Mouse (Mus musculus): ENCODE results near the gene Col25a1. TPM values are rescaled to one million over a fixed set of nuclear protein-coding genes. Genes with fewer than 3 reads are reported as not detected.

Col25a1 gene
- total and polyA plus RNA-seq, 2 experiments from 2014 or later = 4.2 to 15.7 TPM

- ATAC-seq = no peak
These were observed 169.2 kb downstream of the Col25a1 start for GRCm38 (mm10) chr3:130300530-130300929.

GRCm38 (mm10) chr3:130303597-130303996 is 172.3 kb downstream of the Col25a1 start:
- no peak overlapping the region for H3K4me2 ChIP-seq (ENCODE audit: low read depth, low read length)
- no peak for DNase-seq (ENCODE audit: low spot score)
- no peaks in the 10 kb centered on the region for H3K4me1 ChIP-seq (ENCODE audit: insufficient read depth, low read length)
- H3K27me3 ChIP-seq (ENCODE audit: insufficient read depth, low read length) = no peaks in the 10 kb centered on the region
- ATAC-seq = no peak
- WGBS = 72% methylated on average over 12 of the region's 12 CpGs
- no peaks in the 10 kb centered on the region for H3K9me3 ChIP-seq (ENCODE audit: low read length)
- no peak for TF ChIP-seq CTCF (IDR thresholded peaks at IDR 0.05; ENCODE audit: low read depth)
- no peak overlapping the region for H3K9ac ChIP-seq (replicated peaks; ENCODE audit: low read length)
- no peak overlapping the region for H3K4me3 ChIP-seq (ENCODE audit: low read length)
- H3K27ac ChIP-seq = no peak overlapping the region
- H3K36me3 ChIP-seq (ENCODE audit: insufficient read depth, low read length) = no peaks in the 10 kb centered on the region

More at GRCm38 (mm10) chr3:130300530-130300929, 169.2 kb downstream of the Col25a1 start:
- H3K36me3 ChIP-seq (ENCODE audit: insufficient read depth, low read length) = no peaks in the 10 kb centered on the region
- no peak for TF ChIP-seq CTCF (IDR thresholded peaks at IDR 0.05; ENCODE audit: low read depth)
- no peak overlapping the region for H3K4me2 ChIP-seq (ENCODE audit: low read depth, low read length)
- no peaks in the 10 kb centered on the region for H3K4me1 ChIP-seq (ENCODE audit: insufficient read depth, low read length)
- H3K9me3 ChIP-seq (ENCODE audit: low read length) = no peaks in the 10 kb centered on the region
- no peak overlapping the region for H3K9ac ChIP-seq (replicated peaks; ENCODE audit: low read length)
- no peaks in the 10 kb centered on the region for H3K27me3 ChIP-seq (ENCODE audit: insufficient read depth, low read length)
- no peak overlapping the region for H3K27ac ChIP-seq
- no peak overlapping the region for H3K4me3 ChIP-seq (ENCODE audit: low read length)
- 92% methylated on average over 3 of the region's 3 CpGs for whole genome bisulfite sequencing
- DNase-seq (ENCODE audit: low spot score) = no peak

DNA sequence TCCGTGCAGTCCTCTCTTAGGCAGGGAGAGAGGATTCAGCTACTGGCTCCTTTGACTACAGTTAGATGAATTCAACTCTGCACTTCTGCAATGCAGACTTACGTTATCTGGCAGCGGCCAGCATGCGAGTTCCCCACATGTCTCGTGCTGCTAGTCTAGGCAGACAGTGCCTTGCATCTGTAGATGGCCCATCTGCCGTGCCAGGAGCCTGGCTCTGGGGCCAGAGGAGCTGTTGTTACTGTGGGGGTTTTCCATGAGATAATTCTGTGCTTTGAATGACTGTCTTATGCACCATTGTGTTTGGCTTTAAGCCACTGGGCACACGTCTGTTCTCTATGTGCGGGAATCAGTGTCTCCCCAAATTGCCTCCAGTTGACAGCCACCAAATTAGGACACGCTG is 173.5 kb downstream of the Col25a1 start:
- 47% methylated on average over 9 of the region's 9 CpGs for WGBS
- H3K4me3 ChIP-seq (ENCODE audit: low read length) = no peak overlapping the region

DNA sequence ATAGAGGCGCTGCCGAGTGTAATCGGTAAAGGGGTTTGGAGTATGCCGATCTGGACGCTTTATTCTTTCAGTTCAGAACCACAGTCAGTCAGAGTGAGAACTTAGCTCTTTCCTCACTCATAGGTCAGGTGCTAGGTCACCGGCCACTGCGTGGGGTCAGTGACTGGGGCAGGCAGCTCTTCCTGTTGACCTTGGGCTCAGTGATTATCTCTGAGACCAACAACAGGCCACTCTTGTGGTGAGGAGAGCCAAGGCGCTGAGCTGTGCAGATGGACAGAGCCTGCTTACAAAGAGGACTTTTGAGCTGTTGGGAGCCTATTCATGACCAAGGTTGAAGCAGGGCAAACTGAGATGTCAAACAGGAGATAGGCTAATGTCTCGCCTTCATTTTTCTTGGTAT is 174.4 kb downstream of the Col25a1 start:
- no peak for TF ChIP-seq CTCF (IDR thresholded peaks at IDR 0.05; ENCODE audit: low read depth)
- H3K4me3 ChIP-seq (ENCODE audit: low read length) = no peak overlapping the region
- no peaks in the 10 kb centered on the region for H3K36me3 ChIP-seq (ENCODE audit: insufficient read depth, low read length)
- no peak overlapping the region for H3K4me2 ChIP-seq (ENCODE audit: low read depth, low read length)
- H3K9me3 ChIP-seq (ENCODE audit: low read length) = no peaks in the 10 kb centered on the region
- ATAC-seq = no peak
- no peaks in the 10 kb centered on the region for H3K27me3 ChIP-seq (ENCODE audit: insufficient read depth, low read length)
- H3K9ac ChIP-seq (replicated peaks; ENCODE audit: low read length) = no peak overlapping the region
- DNase-seq (ENCODE audit: low spot score) = no peak
- 81% methylated on average over 9 of the region's 9 CpGs for WGBS
- H3K4me1 ChIP-seq (ENCODE audit: insufficient read depth, low read length) = peaks cover 5% of the 10 kb centered on the region; the same call in 1 of the 2 replicates
- H3K27ac ChIP-seq = no peak overlapping the region

More for the DNA sequence above, 173.5 kb downstream of the Col25a1 start:
- Histone ChIP-seq H3K4me2 (ENCODE audit: low read depth, low read length) (no peak overlapping the region), H3K4me1 (ENCODE audit: insufficient read depth, low read length) (no peaks in the 10 kb centered on the region), H3K9ac (replicated peaks; ENCODE audit: low read length) (no peak overlapping the region), H3K27ac (no peak overlapping the region), H3K9me3 (ENCODE audit: low read length) (no peaks in the 10 kb centered on the region), H3K27me3 (ENCODE audit: insufficient read depth, low read length) (no peaks in the 10 kb centered on the region), H3K36me3 (ENCODE audit: insufficient read depth, low read length) (no peaks in the 10 kb centered on the region)
- no peak for TF ChIP-seq CTCF (IDR thresholded peaks at IDR 0.05; ENCODE audit: low read depth)
- ATAC-seq (peak; percentile 64; the same call in 1 of the 2 replicates), DNase-seq (ENCODE audit: low spot score) (peak; percentile 69)

GRCm38 (mm10) chr3:130309277-130309676 is 178.0 kb downstream of the Col25a1 start:
- H3K9ac ChIP-seq (replicated peaks; ENCODE audit: low read length) = no peak overlapping the region
- peaks cover 7% of the 10 kb centered on the region; the same call in 1 of the 2 replicates for H3K4me1 ChIP-seq (ENCODE audit: insufficient read depth, low read length)
- WGBS = 68% methylated on average over 4 of the region's 4 CpGs
- H3K27ac ChIP-seq = no peak overlapping the region
- no peaks in the 10 kb centered on the region for H3K36me3 ChIP-seq (ENCODE audit: insufficient read depth, low read length)
- no peaks in the 10 kb centered on the region for H3K9me3 ChIP-seq (ENCODE audit: low read length)
- ATAC-seq (no peak), DNase-seq (ENCODE audit: low spot score) (peak; percentile 25)
- H3K27me3 ChIP-seq (ENCODE audit: insufficient read depth, low read length) = no peaks in the 10 kb centered on the region
- H3K4me2 ChIP-seq (ENCODE audit: low read depth, low read length) = no peak overlapping the region
- no peak overlapping the region for H3K4me3 ChIP-seq (ENCODE audit: low read length)
- no peak for TF ChIP-seq CTCF (IDR thresholded peaks at IDR 0.05; ENCODE audit: low read depth)

DNA sequence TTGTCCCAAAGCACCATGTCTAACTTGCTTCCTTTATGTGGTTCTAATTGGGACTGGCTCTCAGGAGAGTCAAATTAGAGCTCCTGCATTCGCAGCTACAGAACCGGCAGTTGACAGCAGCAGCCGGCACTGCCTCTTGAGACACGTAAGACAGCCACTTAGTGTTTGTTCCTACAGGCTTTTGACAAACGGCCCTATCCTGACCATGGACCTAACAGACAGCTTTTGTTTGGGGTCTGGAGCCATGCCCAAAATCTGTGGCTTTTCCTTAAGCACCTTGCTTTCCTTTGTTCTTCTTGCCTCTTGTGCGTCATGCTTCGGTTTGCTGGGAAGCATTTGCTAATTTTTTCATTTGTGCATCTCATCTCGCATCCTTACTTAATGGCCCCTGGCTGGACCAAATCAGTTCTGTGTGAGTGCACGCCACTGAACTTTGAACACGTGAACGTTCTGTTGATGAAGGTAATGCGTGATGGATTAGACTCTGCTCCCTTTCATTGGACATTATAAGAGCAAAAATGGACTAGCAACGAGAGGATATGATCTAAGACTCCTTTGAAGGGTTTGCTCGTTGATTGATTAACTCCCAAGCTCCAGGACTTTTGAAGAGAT is 179.5 kb downstream of the Col25a1 start:
- Histone ChIP-seq H3K4me3 (ENCODE audit: low read length) (no peak overlapping the region), H3K9me3 (ENCODE audit: low read length) (no peaks in the 10 kb centered on the region), H3K36me3 (ENCODE audit: insufficient read depth, low read length) (no peaks in the 10 kb centered on the region), H3K9ac (replicated peaks; ENCODE audit: low read length) (no peak overlapping the region), H3K27me3 (ENCODE audit: insufficient read depth, low read length) (no peaks in the 10 kb centered on the region), H3K4me2 (ENCODE audit: low read depth, low read length) (no peak overlapping the region), H3K27ac (no peak overlapping the region), H3K4me1 (ENCODE audit: insufficient read depth, low read length) (peaks cover 7% of the 10 kb centered on the region; the same call in 1 of the 2 replicates)
- 32% methylated on average over 14 of the region's 14 CpGs for WGBS
- DNase-seq (ENCODE audit: low spot score) (peak; percentile 53), ATAC-seq (peak; percentile 72)
- TF ChIP-seq CTCF (IDR thresholded peaks at IDR 0.05; ENCODE audit: low read depth) = no peak

DNA sequence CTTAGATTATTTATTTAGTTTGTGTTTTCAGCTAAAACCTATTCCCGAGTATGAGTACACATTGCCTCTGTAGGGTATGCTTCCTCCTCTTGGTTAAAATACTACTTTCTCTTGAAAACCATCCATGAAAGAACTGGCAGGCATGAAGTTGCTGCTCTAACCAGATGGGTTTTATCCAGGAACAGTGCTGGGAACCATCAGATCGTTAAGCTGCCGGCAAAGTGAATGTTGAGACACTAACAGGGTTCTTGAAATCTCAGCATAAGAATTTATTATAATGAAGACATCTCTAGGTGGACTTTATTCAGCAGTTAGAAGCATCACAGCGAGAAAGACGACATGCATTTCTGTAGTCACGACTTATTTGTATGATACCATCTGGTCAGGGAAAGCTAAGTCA is 181.9 kb downstream of the Col25a1 start:
- DNase-seq (ENCODE audit: low spot score) = no peak
- no peak overlapping the region for H3K9ac ChIP-seq (replicated peaks; ENCODE audit: low read length)
- H3K27me3 ChIP-seq (ENCODE audit: insufficient read depth, low read length) = no peaks in the 10 kb centered on the region
- H3K9me3 ChIP-seq (ENCODE audit: low read length) = no peaks in the 10 kb centered on the region
- 74% methylated on average over 6 of the region's 6 CpGs for WGBS
- H3K4me3 ChIP-seq (ENCODE audit: low read length) = no peak overlapping the region
- H3K36me3 ChIP-seq (ENCODE audit: insufficient read depth, low read length) = no peaks in the 10 kb centered on the region
- no peak for ATAC-seq
- H3K4me1 ChIP-seq (ENCODE audit: insufficient read depth, low read length) = peaks cover 7% of the 10 kb centered on the region; the same call in 1 of the 2 replicates
- TF ChIP-seq CTCF (IDR thresholded peaks at IDR 0.05; ENCODE audit: low read depth) = no peak
- H3K4me2 ChIP-seq (ENCODE audit: low read depth, low read length) = no peak overlapping the region
- no peak overlapping the region for H3K27ac ChIP-seq
